Mouse (Mus musculus) brown adipose tissue, adult 24 weeks (tissue): ENCODE results near the gene Slc16a14. TPM values are rescaled to one million over a fixed set of nuclear protein-coding genes. Genes with fewer than 3 reads are reported as not detected.

Experiments used
- H3K27ac ChIP-seq: fragments of 200-500 bp; replicated peaks from 2 replicates; pipeline ENCODE4 v1.5.1; 2012; ENCODE audit warnings: low read depth, mild to moderate bottlenecking, low read length
- H3K4me1 ChIP-seq: fragments of 200-500 bp; 2 replicates; pipeline ENCODE4 v1.6.1; 2012; ENCODE audit warnings: low read length, mixed read lengths; ENCODE audit not compliant: control insufficient read depth, insufficient read depth, insufficient read length
- H3K4me3 ChIP-seq: fragments of 200-500 bp; 2 replicates; pipeline ENCODE4 v1.5.1; 2012; ENCODE audit warnings: low read depth, mild to moderate bottlenecking, low read length, moderate library complexity; ENCODE audit not compliant: insufficient read depth
- polyA plus RNA-seq: library from polyadenylated mRNA; stranded (reverse); fragments of >200 nt; gene quantifications from 2 replicates; pipeline ENCODE4 v1.2.4, GENCODE M21; 2012; ENCODE audit not compliant: missing spikeins, insufficient read depth, insufficient read length

Gene Slc16a14
- polyA plus RNA-seq, 1 experiment, result not detected

GRCm38 (mm10) chr1:84864645-84865044, 70.3 kb downstream of the Slc16a14 start:
- Histone ChIP-seq H3K4me1 (no peaks in the 10 kb centered on the region), H3K4me3 (no peak overlapping the region), H3K27ac (no peak overlapping the region)

GRCm38 (mm10) chr1:84861255-84861630, 73.7 kb downstream of the Slc16a14 start:
- H3K4me3 ChIP-seq, result no peak overlapping the region
- H3K27ac ChIP-seq, result no peak overlapping the region
- no peaks in the 10 kb centered on the region for H3K4me1 ChIP-seq

- Histone ChIP-seq H3K4me3 (no peak overlapping the region), H3K4me1 (no peaks in the 10 kb centered on the region), H3K27ac (no peak overlapping the region)
Observed at GRCm38 (mm10) chr1:84860360-84861254, 74.3 kb downstream of the Slc16a14 start.

GRCm38 (mm10) chr1:84859597-84859996, 75.3 kb downstream of the Slc16a14 start:
- H3K4me3 ChIP-seq, result no peak overlapping the region
- no peak overlapping the region for H3K27ac ChIP-seq
- H3K4me1 ChIP-seq, result no peaks in the 10 kb centered on the region

Other genes starting within 250 kb of the Slc16a14 start
- not detected in 2 replicates for gene Dner, start 238.9 kb downstream of the Slc16a14 start, polyA plus RNA-seq
- 9.8 and 15.1 TPM in 2 replicates for gene Fbxo36, start 95.3 kb downstream of the Slc16a14 start, polyA plus RNA-seq
- 70.1 and 74.2 TPM in 2 replicates for gene Trip12, start 94.6 kb downstream of the Slc16a14 start, polyA plus RNA-seq
- not detected in 2 replicates for gene Gm10553, start 165.0 kb upstream of the Slc16a14 start, polyA plus RNA-seq
- gene A530032D15Rik, start 174.7 kb upstream of the Slc16a14 start, polyA plus RNA-seq, result not detected in 2 replicates